Mouse (Mus musculus): ENCODE results near the gene Acad10.

- TF ChIP-seq USF1 (IDR thresholded peaks at IDR 0.05; ENCODE audit: low read depth) (no peak), POLR2A (IDR thresholded peaks at IDR 0.05; ENCODE audit: insufficient read length, low read depth) (no peak), MYOD1 (IDR thresholded peaks at IDR 0.05; ENCODE audit: control insufficient read depth in 1 of 3, insufficient read length in 2 of 3, low read depth in 2 of 3) (no peak)
Observed at GRCm38 (mm10) chr5:121682250-121682649, 21.9 kb upstream of the Acad10 start.

All from myocyte (in vitro differentiated cells).